Mouse (Mus musculus) MEL (cell line): ENCODE data around the gene Gna11. TPM values are rescaled to one million over a fixed set of nuclear protein-coding genes. Genes with fewer than 3 reads are reported as not detected.
A peak's percentile ranks its signal among the peaks of the same experiment; 100 is the strongest.

Experiments
- DNase-seq: peaks from one replicate; pipeline ENCODE4 v3.0.0; 2011; ENCODE audit warnings: low read depth, low spot score
- H3K27ac ChIP-seq: 2 replicates; pipeline ENCODE4 v1.5.1; 2012; ENCODE audit warnings: low read depth, mild to moderate bottlenecking, control low read depth, low read length, moderate library complexity; ENCODE audit not compliant: control insufficient read depth
- H3K27me3 ChIP-seq, 2 experiments: fragments of 150-350 bp in 1 of 2; sonication (generic) in 1 of 2; 2 replicates each; pipeline ENCODE4 v1.6.1; 2012; ENCODE audit warnings: low read length in 2 of 2, mild to moderate bottlenecking in 2 of 2, improper control_type of control experiment in 1 of 2, moderate library complexity in 1 of 2; ENCODE audit not compliant: insufficient read depth in 2 of 2, control insufficient read depth in 1 of 2
- H3K36me3 ChIP-seq, 2 experiments: 2 replicates each; pipeline ENCODE4 v1.6.1; 2012 to 2014; ENCODE audit warnings: low read length in 2 of 2, improper control_type of control experiment in 1 of 2, inconsistent platforms in 1 of 2, mild to moderate bottlenecking in 1 of 2; ENCODE audit not compliant: insufficient read depth in 2 of 2, control insufficient read depth in 1 of 2
- H3K4me1 ChIP-seq, 2 experiments: fragments of 150-350 bp in 1 of 2; sonication (generic) in 1 of 2; 2 replicates each; pipeline ENCODE4 v1.6.1; 2012; ENCODE audit warnings: low read length in 2 of 2, improper control_type of control experiment in 1 of 2, mild to moderate bottlenecking in 1 of 2; ENCODE audit not compliant: insufficient read depth in 2 of 2, control insufficient read depth in 1 of 2
- H3K4me3 ChIP-seq, 2 experiments: fragments of 150-350 bp in 1 of 2; sonication (generic) in 1 of 2; 2 replicates each; pipeline ENCODE4 v1.5.1; 2012; ENCODE audit warnings: low read depth in 2 of 2, low read length in 2 of 2, mild to moderate bottlenecking in 2 of 2, moderate library complexity in 2 of 2, control low read depth in 1 of 2, improper control_type of control experiment in 1 of 2; ENCODE audit not compliant: control insufficient read depth in 1 of 2, insufficient read depth in 1 of 2
- H3K79me2 ChIP-seq: 2 replicates; pipeline ENCODE4 v1.6.1; 2012; ENCODE audit warnings: mild to moderate bottlenecking, low read length, moderate library complexity; ENCODE audit not compliant: control insufficient read depth, poor library complexity, insufficient read depth
- H3K9ac ChIP-seq: 2 replicates; pipeline ENCODE4 v1.6.1; 2012; ENCODE audit warnings: low read depth, mild to moderate bottlenecking, control low read depth, low read length, moderate library complexity; ENCODE audit not compliant: control insufficient read depth, poor library complexity, severe bottlenecking
- H3K9me3 ChIP-seq: fragments of 150-350 bp; sonication (generic); replicated peaks from 2 replicates; pipeline ENCODE4 v1.6.1; 2012; ENCODE audit warnings: mild to moderate bottlenecking, low read length, improper control_type of control experiment, moderate library complexity; ENCODE audit not compliant: insufficient read depth
- BHLHE40 ChIP-seq: IDR thresholded peaks from 2 replicates; pipeline ENCODE4 v1.6.1; 2012; ENCODE audit warnings: low read depth, mild to moderate bottlenecking, inconsistent platforms, low read length, improper control_type of control experiment, borderline replicate concordance
- CHD2 ChIP-seq: IDR thresholded peaks from 2 replicates; pipeline ENCODE4 v1.6.1; 2011; ENCODE audit warnings: low read length, improper control_type of control experiment
- CTCF ChIP-seq, 3 experiments: IDR thresholded peaks in 2 of 3; conservative IDR thresholded peaks in 1 of 3; 2 replicates each; pipeline ENCODE4 v1.5.1; 2011 to 2012; ENCODE audit warnings: low read length in 3 of 3, low read depth in 2 of 3, mild to moderate bottlenecking in 2 of 3, improper control_type of control experiment in 1 of 3, inconsistent platforms in 1 of 3, mixed read lengths in 1 of 3, moderate library complexity in 1 of 3; ENCODE audit not compliant: control insufficient read depth in 1 of 3, insufficient read depth in 1 of 3, poor library complexity in 1 of 3, severe bottlenecking in 1 of 3
- GABPA ChIP-seq: IDR thresholded peaks from 2 replicates; pipeline ENCODE4 v1.6.1; 2012; ENCODE audit warnings: low read depth, mild to moderate bottlenecking, inconsistent platforms, low read length, improper control_type of control experiment, moderate library complexity
- JUND ChIP-seq: IDR thresholded peaks from 2 replicates; pipeline ENCODE4 v1.6.1; 2011; ENCODE audit warnings: low read depth, mild to moderate bottlenecking, improper control_type of control experiment, low read length
- KAT2A ChIP-seq: conservative IDR thresholded peaks from 2 replicates; pipeline ENCODE4 v1.6.1; 2012; ENCODE audit warnings: low read depth, low read length, improper control_type of control experiment, inconsistent platforms
- MAFK ChIP-seq: IDR thresholded peaks from 2 replicates; pipeline ENCODE4 v1.6.1; 2011; ENCODE audit warnings: low read depth, mild to moderate bottlenecking, low read length, improper control_type of control experiment, borderline replicate concordance
- MAZ ChIP-seq: IDR thresholded peaks from 2 replicates; pipeline ENCODE4 v1.6.1; 2012; ENCODE audit warnings: low read depth, mild to moderate bottlenecking, inconsistent platforms, low read length, improper control_type of control experiment
- MEF2A ChIP-seq: IDR thresholded peaks from 2 replicates; pipeline ENCODE4 v1.6.1; 2014; ENCODE audit warnings: low read depth, mild to moderate bottlenecking, inconsistent platforms, low read length, improper control_type of control experiment; ENCODE audit not compliant: poor library complexity, insufficient replicate concordance, severe bottlenecking; ENCODE audit errors: extremely low read depth
- MYB ChIP-seq: IDR thresholded peaks from 2 replicates; pipeline ENCODE4 v1.6.1; 2011; ENCODE audit warnings: mild to moderate bottlenecking, low read depth, low read length, improper control_type of control experiment
- NRF1 ChIP-seq: IDR thresholded peaks from 2 replicates; pipeline ENCODE4 v1.6.1; 2014; ENCODE audit warnings: low read depth, mild to moderate bottlenecking, inconsistent platforms, low read length, improper control_type of control experiment, moderate library complexity; ENCODE audit not compliant: poor library complexity, insufficient read depth, severe bottlenecking
- POLR2AphosphoS2 ChIP-seq: IDR thresholded peaks from 2 replicates; pipeline ENCODE4 v1.6.1; 2011; ENCODE audit warnings: low read length, improper control_type of control experiment
- RAD21 ChIP-seq: IDR thresholded peaks from 2 replicates; pipeline ENCODE4 v1.6.1; 2011; ENCODE audit warnings: mild to moderate bottlenecking, low read depth, low read length, improper control_type of control experiment
- RCOR1 ChIP-seq: IDR thresholded peaks from 2 replicates; pipeline ENCODE4 v1.6.1; 2012; ENCODE audit warnings: low read depth, mild to moderate bottlenecking, inconsistent platforms, low read length, improper control_type of control experiment
- SMC3 ChIP-seq: IDR thresholded peaks from 2 replicates; pipeline ENCODE4 v1.6.1; 2011; ENCODE audit warnings: low read depth, low read length, improper control_type of control experiment
- TBP ChIP-seq: IDR thresholded peaks from 2 replicates; pipeline ENCODE4 v1.8.0; 2011; ENCODE audit warnings: low read depth, low read length, improper control_type of control experiment
- TCF12 ChIP-seq: IDR thresholded peaks from 2 replicates; pipeline ENCODE4 v1.6.1; 2014; ENCODE audit warnings: low read depth, mild to moderate bottlenecking, inconsistent platforms, low read length, improper control_type of control experiment, moderate library complexity
- UBTF ChIP-seq: IDR thresholded peaks from 2 replicates; pipeline ENCODE4 v1.6.1; 2012; ENCODE audit warnings: low read depth, mild to moderate bottlenecking, inconsistent platforms, low read length, improper control_type of control experiment, moderate library complexity, borderline replicate concordance; ENCODE audit not compliant: insufficient read depth
- USF1 ChIP-seq: IDR thresholded peaks from 2 replicates; pipeline ENCODE4 v1.6.1; 2014; ENCODE audit warnings: low read depth, mild to moderate bottlenecking, inconsistent platforms, low read length, improper control_type of control experiment, moderate library complexity
- USF2 ChIP-seq, 2 experiments: IDR thresholded peaks; 2 replicates each; pipeline ENCODE4 v1.6.1; 2011 to 2012; ENCODE audit warnings: improper control_type of control experiment in 2 of 2, low read length in 2 of 2, borderline replicate concordance in 1 of 2, inconsistent platforms in 1 of 2, low read depth in 1 of 2, mild to moderate bottlenecking in 1 of 2; ENCODE audit not compliant: insufficient read depth in 1 of 2
- ZMIZ1 ChIP-seq: IDR thresholded peaks from 2 replicates; pipeline ENCODE4 v1.6.1; 2012; ENCODE audit warnings: low read depth, mild to moderate bottlenecking, inconsistent platforms, low read length, improper control_type of control experiment, moderate library complexity
- ZNF384 ChIP-seq: IDR thresholded peaks from 2 replicates; pipeline ENCODE4 v1.6.1; 2012; ENCODE audit warnings: low read depth, mild to moderate bottlenecking, inconsistent platforms, low read length, improper control_type of control experiment
- polyA plus RNA-seq, 2 experiments: library from polyadenylated mRNA; stranded (reverse) in 1 of 2; unstranded in 1 of 2; fragments of >175 nt in 1 of 2; fragments of >200 nt in 1 of 2; gene quantifications; 2 replicates each; pipeline versions ENCODE4 v1.2.1 to v1.2.4; 2012; ENCODE audit warnings: low replicate concordance in 2 of 2, low read depth in 1 of 2; ENCODE audit not compliant: insufficient read length in 2 of 2, insufficient read depth in 1 of 2, missing spikeins in 1 of 2
- total RNA-seq: library from RNA; depleted of rRNA; stranded (reverse); fragments of 300-350 nt; gene quantifications from 2 replicates; pipeline ENCODE4 v1.2.3, GENCODE M21; 2012

The Gna11 gene
- total and polyA plus RNA-seq, 3 experiments: 14.1 to 18.4 TPM; not detected in 1

DNA sequence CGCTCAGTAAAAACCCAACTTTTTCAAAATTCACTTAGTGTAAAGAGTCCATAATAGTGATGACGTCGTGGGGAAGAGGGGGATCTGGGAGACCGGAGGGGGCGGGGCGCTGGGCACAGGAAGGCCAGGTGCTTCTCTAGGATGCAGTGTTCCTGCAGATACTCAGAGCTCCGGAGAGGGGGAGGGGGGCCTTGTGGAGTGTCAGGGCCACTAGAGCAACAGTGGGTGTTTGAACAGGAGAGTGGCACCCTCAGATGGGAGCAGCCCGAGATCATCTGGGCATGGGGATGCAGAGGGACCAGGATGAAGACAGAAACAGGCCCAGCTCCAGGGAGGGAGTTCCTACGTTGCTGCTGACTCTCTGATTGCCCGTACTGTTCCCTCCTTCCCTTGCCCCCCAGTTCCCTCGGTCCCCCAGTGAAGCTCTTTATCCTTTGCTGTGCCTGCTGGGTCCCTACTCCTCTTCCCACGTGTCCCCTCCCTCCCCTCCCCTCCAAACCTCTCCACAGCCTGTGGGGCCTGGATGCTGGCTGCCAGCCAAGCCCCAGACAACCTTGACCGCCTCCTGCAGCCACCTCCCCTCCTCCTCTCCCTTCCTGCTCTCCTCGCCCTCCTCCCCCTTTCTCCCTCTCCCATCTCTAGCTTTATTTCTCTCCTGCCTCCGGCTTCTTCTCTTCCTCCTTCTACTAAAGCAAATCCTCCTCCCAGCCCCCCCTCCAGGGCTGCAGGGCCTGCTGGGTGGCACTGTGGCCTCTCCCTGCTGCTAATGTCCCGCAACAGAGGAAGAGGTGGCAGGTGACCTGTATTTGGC, 23.6 kb upstream of the Gna11 start (continued):
- TF ChIP-seq BHLHE40 (no peak), POLR2AphosphoS2 (no peak), ZNF384 (no peak)

DNA sequence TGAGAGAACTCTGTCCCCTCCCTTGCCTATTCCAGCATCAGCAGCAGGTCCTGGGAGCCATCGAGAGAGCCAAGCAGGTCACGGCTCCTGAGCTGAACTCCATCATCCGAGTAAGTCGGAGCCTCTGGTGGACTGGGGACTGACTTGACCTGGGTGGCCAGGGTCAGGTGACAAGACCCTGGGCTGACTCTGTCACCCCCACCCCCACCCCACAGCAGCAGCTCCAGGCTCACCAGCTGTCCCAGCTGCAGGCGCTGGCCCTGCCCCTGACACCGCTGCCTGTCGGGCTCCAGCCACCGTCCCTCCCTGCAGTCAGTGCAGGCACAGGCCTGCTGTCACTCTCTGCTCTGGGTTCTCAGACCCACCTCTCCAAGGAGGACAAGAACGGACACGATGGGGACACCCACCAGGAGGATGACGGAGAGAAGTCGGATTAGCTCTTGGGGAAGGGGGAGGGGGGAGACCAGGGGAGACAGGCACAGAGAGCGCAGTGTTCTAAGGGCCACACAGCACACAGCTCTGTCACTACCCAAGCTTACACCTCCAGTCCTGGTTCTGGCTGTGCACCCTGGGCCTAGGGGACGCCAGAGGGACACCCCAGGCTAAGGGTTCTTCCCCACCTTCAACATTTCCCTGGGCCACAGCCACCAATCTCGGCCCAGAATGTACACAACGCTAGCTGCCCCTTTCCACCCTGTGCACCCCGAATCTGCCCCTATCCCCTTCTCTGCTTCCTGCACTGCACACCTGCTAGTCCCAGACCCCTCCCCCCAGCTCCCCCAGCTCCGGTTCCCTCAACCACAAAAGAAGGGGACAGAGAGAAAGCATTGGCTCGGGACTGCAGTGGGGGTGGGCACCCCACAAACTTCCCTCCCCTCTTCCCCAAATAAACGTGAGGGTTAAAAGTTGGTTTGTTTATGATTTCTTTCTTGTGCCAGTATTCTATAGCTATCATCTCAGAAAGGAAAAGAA, 20.6 kb upstream of the Gna11 start:
- no peak for TF ChIP-seq NRF1
- TF ChIP-seq KAT2A: no peak
- TF ChIP-seq MAZ: no peak
- no peak for TF ChIP-seq GABPA
- TF ChIP-seq RCOR1: no peak
- no peak for TF ChIP-seq MAFK
- TF ChIP-seq TBP: no peak
- TF ChIP-seq TCF12: no peak
- TF ChIP-seq USF1: no peak
- no peak overlapping the region for H3K27ac ChIP-seq
- no peaks in the 10 kb centered on the region for H3K9me3 ChIP-seq
- peaks cover 2 to 10% of the 10 kb centered on the region in 2 experiments; a peak in 2 of 4 replicates for H3K36me3 ChIP-seq
- peaks cover 0 to 13% of the 10 kb centered on the region in 2 experiments; a peak in 2 of 4 replicates for H3K4me1 ChIP-seq
- H3K79me2 ChIP-seq: peaks cover 11% of the 10 kb centered on the region
- no peaks in the 10 kb centered on the region for H3K27me3 ChIP-seq
- no peak overlapping the region for H3K4me3 ChIP-seq
- no peak overlapping the region for H3K9ac ChIP-seq
- DNase-seq: no peak

- Histone ChIP-seq H3K4me1 (peaks cover 0 to 9% of the 10 kb centered on the region in 2 experiments; a peak in 2 of 4 replicates), H3K4me3 (no peak overlapping the region), H3K27ac (no peak overlapping the region), H3K36me3 (peaks cover 2 to 6% of the 10 kb centered on the region in 2 experiments; a peak in 2 of 4 replicates), H3K9ac (no peak overlapping the region), H3K27me3 (no peaks in the 10 kb centered on the region), H3K79me2 (peaks cover 19% of the 10 kb centered on the region), H3K9me3 (no peaks in the 10 kb centered on the region)
- peak; percentile 58 for DNase-seq
- TF ChIP-seq ZMIZ1 (no peak), MEF2A (no peak), TCF12 (no peak), JUND (no peak), RAD21 (peak; percentile 27), USF2 (IDR thresholded peaks at IDR 0.05; ENCODE audit: borderline replicate concordance in 1 of 2, insufficient read depth in 1 of 2, low read depth in 1 of 2, low read length in 2 of 2) (no peak), KAT2A (no peak), CTCF (IDR thresholded peaks at IDR 0.05 in 2 of 3, conservative IDR thresholded peaks at IDR 0.05 in 1 of 3; ENCODE audit: control insufficient read depth in 1 of 3, insufficient read depth in 1 of 3, low read depth in 2 of 3, low read length in 3 of 3, poor library complexity in 1 of 3, severe bottlenecking in 1 of 3) (peak; percentile 65 to 85 (median 77)), NRF1 (no peak), SMC3 (peak; percentile 56), RCOR1 (no peak), BHLHE40 (no peak), UBTF (no peak), CHD2 (no peak), MAFK (no peak), MYB (no peak)
Measured at GRCm38 (mm10) chr10:81564734-81565133, 19.7 kb upstream of the Gna11 start.
